Mouse (Mus musculus) MEL (cell line): ENCODE results near the gene Zfp462. TPM values are rescaled to one million over a fixed set of nuclear protein-coding genes. Genes with fewer than 3 reads are reported as not detected.

ENCODE experiments used
- DNase-seq: peaks from one replicate; pipeline ENCODE4 v3.0.0; 2011; ENCODE audit warnings: low read depth, low spot score
- H3K27ac ChIP-seq: 2 replicates; pipeline ENCODE4 v1.5.1; 2012; ENCODE audit warnings: low read depth, mild to moderate bottlenecking, control low read depth, low read length, moderate library complexity; ENCODE audit not compliant: control insufficient read depth
- H3K27me3 ChIP-seq, 2 experiments: fragments of 150-350 bp in 1 of 2; sonication (generic) in 1 of 2; 2 replicates each; pipeline ENCODE4 v1.6.1; 2012; ENCODE audit warnings: low read length in 2 of 2, mild to moderate bottlenecking in 2 of 2, improper control_type of control experiment in 1 of 2, moderate library complexity in 1 of 2; ENCODE audit not compliant: insufficient read depth in 2 of 2, control insufficient read depth in 1 of 2
- H3K36me3 ChIP-seq, 2 experiments: 2 replicates each; pipeline ENCODE4 v1.6.1; 2012 to 2014; ENCODE audit warnings: low read length in 2 of 2, improper control_type of control experiment in 1 of 2, inconsistent platforms in 1 of 2, mild to moderate bottlenecking in 1 of 2; ENCODE audit not compliant: insufficient read depth in 2 of 2, control insufficient read depth in 1 of 2
- H3K4me1 ChIP-seq, 2 experiments: fragments of 150-350 bp in 1 of 2; sonication (generic) in 1 of 2; 2 replicates each; pipeline ENCODE4 v1.6.1; 2012; ENCODE audit warnings: low read length in 2 of 2, improper control_type of control experiment in 1 of 2, mild to moderate bottlenecking in 1 of 2; ENCODE audit not compliant: insufficient read depth in 2 of 2, control insufficient read depth in 1 of 2
- H3K4me3 ChIP-seq, 2 experiments: fragments of 150-350 bp in 1 of 2; sonication (generic) in 1 of 2; 2 replicates each; pipeline ENCODE4 v1.5.1; 2012; ENCODE audit warnings: low read depth in 2 of 2, low read length in 2 of 2, mild to moderate bottlenecking in 2 of 2, moderate library complexity in 2 of 2, control low read depth in 1 of 2, improper control_type of control experiment in 1 of 2; ENCODE audit not compliant: control insufficient read depth in 1 of 2, insufficient read depth in 1 of 2
- H3K79me2 ChIP-seq: 2 replicates; pipeline ENCODE4 v1.6.1; 2012; ENCODE audit warnings: mild to moderate bottlenecking, low read length, moderate library complexity; ENCODE audit not compliant: control insufficient read depth, poor library complexity, insufficient read depth
- H3K9ac ChIP-seq: 2 replicates; pipeline ENCODE4 v1.6.1; 2012; ENCODE audit warnings: low read depth, mild to moderate bottlenecking, control low read depth, low read length, moderate library complexity; ENCODE audit not compliant: control insufficient read depth, poor library complexity, severe bottlenecking
- H3K9me3 ChIP-seq: fragments of 150-350 bp; sonication (generic); replicated peaks from 2 replicates; pipeline ENCODE4 v1.6.1; 2012; ENCODE audit warnings: mild to moderate bottlenecking, low read length, improper control_type of control experiment, moderate library complexity; ENCODE audit not compliant: insufficient read depth
- BHLHE40 ChIP-seq: IDR thresholded peaks from 2 replicates; pipeline ENCODE4 v1.6.1; 2012; ENCODE audit warnings: low read depth, mild to moderate bottlenecking, inconsistent platforms, low read length, improper control_type of control experiment, borderline replicate concordance
- CHD1 ChIP-seq: IDR thresholded peaks from 2 replicates; pipeline ENCODE4 v1.6.1; 2012; ENCODE audit warnings: low read depth, mild to moderate bottlenecking, inconsistent platforms, low read length, improper control_type of control experiment
- CTCF ChIP-seq, 3 experiments: IDR thresholded peaks in 2 of 3; conservative IDR thresholded peaks in 1 of 3; 2 replicates each; pipeline ENCODE4 v1.5.1; 2011 to 2012; ENCODE audit warnings: low read length in 3 of 3, low read depth in 2 of 3, mild to moderate bottlenecking in 2 of 3, improper control_type of control experiment in 1 of 3, inconsistent platforms in 1 of 3, mixed read lengths in 1 of 3, moderate library complexity in 1 of 3; ENCODE audit not compliant: control insufficient read depth in 1 of 3, insufficient read depth in 1 of 3, poor library complexity in 1 of 3, severe bottlenecking in 1 of 3
- E2F4 ChIP-seq: IDR thresholded peaks from 2 replicates; pipeline ENCODE4 v1.6.1; 2011; ENCODE audit warnings: low read depth, low read length, improper control_type of control experiment, borderline replicate concordance
- EP300 ChIP-seq, 2 experiments: IDR thresholded peaks; 2 replicates each; pipeline ENCODE4 v1.6.1; 2011; ENCODE audit warnings: improper control_type of control experiment in 2 of 2, low read length in 2 of 2, low read depth in 1 of 2, mild to moderate bottlenecking in 1 of 2
- ETS1 ChIP-seq: IDR thresholded peaks from 2 replicates; pipeline ENCODE4 v1.6.1; 2012; ENCODE audit warnings: low read depth, mild to moderate bottlenecking, inconsistent platforms, low read length, improper control_type of control experiment, moderate library complexity
- GABPA ChIP-seq: IDR thresholded peaks from 2 replicates; pipeline ENCODE4 v1.6.1; 2012; ENCODE audit warnings: low read depth, mild to moderate bottlenecking, inconsistent platforms, low read length, improper control_type of control experiment, moderate library complexity
- GATA1 ChIP-seq: IDR thresholded peaks from 2 replicates; pipeline ENCODE4 v1.6.1; 2011; ENCODE audit warnings: low read depth, low read length, improper control_type of control experiment
- JUND ChIP-seq: IDR thresholded peaks from 2 replicates; pipeline ENCODE4 v1.6.1; 2011; ENCODE audit warnings: low read depth, mild to moderate bottlenecking, improper control_type of control experiment, low read length
- MAFK ChIP-seq: IDR thresholded peaks from 2 replicates; pipeline ENCODE4 v1.6.1; 2011; ENCODE audit warnings: low read depth, mild to moderate bottlenecking, low read length, improper control_type of control experiment, borderline replicate concordance
- MAX ChIP-seq: IDR thresholded peaks from 2 replicates; pipeline ENCODE4 v1.6.1; 2011; ENCODE audit warnings: low read length, improper control_type of control experiment
- MAZ ChIP-seq: IDR thresholded peaks from 2 replicates; pipeline ENCODE4 v1.6.1; 2012; ENCODE audit warnings: low read depth, mild to moderate bottlenecking, inconsistent platforms, low read length, improper control_type of control experiment
- MYC ChIP-seq: IDR thresholded peaks from 2 replicates; pipeline ENCODE4 v1.6.1; 2011; ENCODE audit warnings: low read depth, mild to moderate bottlenecking, low read length, improper control_type of control experiment, moderate library complexity
- POLR2A ChIP-seq, 2 experiments: IDR thresholded peaks; 2 replicates each; pipeline ENCODE4 v1.6.1; 2011 to 2012; ENCODE audit warnings: low read length in 2 of 2, mild to moderate bottlenecking in 2 of 2, control low read depth in 1 of 2, improper control_type of control experiment in 1 of 2, low read depth in 1 of 2, moderate library complexity in 1 of 2; ENCODE audit not compliant: control insufficient read depth in 1 of 2, insufficient read depth in 1 of 2, poor library complexity in 1 of 2
- POLR2AphosphoS5 ChIP-seq: IDR thresholded peaks from 2 replicates; pipeline ENCODE4 v1.6.1; 2012; ENCODE audit warnings: low read depth, borderline replicate concordance, mild to moderate bottlenecking, inconsistent platforms, low read length, moderate library complexity, mixed read lengths
- SIN3A ChIP-seq: IDR thresholded peaks from 2 replicates; pipeline ENCODE4 v1.6.1; 2012; ENCODE audit warnings: low read length, improper control_type of control experiment, inconsistent platforms
- TAL1 ChIP-seq: IDR thresholded peaks from 2 replicates; pipeline ENCODE4 v1.6.1; 2012; ENCODE audit warnings: mild to moderate bottlenecking, inconsistent platforms, low read length, moderate library complexity, mixed read lengths
- TBP ChIP-seq: IDR thresholded peaks from 2 replicates; pipeline ENCODE4 v1.8.0; 2011; ENCODE audit warnings: low read depth, low read length, improper control_type of control experiment
- USF1 ChIP-seq: IDR thresholded peaks from 2 replicates; pipeline ENCODE4 v1.6.1; 2014; ENCODE audit warnings: low read depth, mild to moderate bottlenecking, inconsistent platforms, low read length, improper control_type of control experiment, moderate library complexity
- USF2 ChIP-seq, 2 experiments: IDR thresholded peaks; 2 replicates each; pipeline ENCODE4 v1.6.1; 2011 to 2012; ENCODE audit warnings: improper control_type of control experiment in 2 of 2, low read length in 2 of 2, borderline replicate concordance in 1 of 2, inconsistent platforms in 1 of 2, low read depth in 1 of 2, mild to moderate bottlenecking in 1 of 2; ENCODE audit not compliant: insufficient read depth in 1 of 2
- ZC3H11A ChIP-seq: IDR thresholded peaks from 2 replicates; pipeline ENCODE4 v1.6.1; 2012; ENCODE audit warnings: low read depth, mild to moderate bottlenecking, inconsistent platforms, low read length, improper control_type of control experiment
- ZMIZ1 ChIP-seq: IDR thresholded peaks from 2 replicates; pipeline ENCODE4 v1.6.1; 2012; ENCODE audit warnings: low read depth, mild to moderate bottlenecking, inconsistent platforms, low read length, improper control_type of control experiment, moderate library complexity
- ZNF384 ChIP-seq: IDR thresholded peaks from 2 replicates; pipeline ENCODE4 v1.6.1; 2012; ENCODE audit warnings: low read depth, mild to moderate bottlenecking, inconsistent platforms, low read length, improper control_type of control experiment
- polyA plus RNA-seq, 2 experiments: library from polyadenylated mRNA; stranded (reverse) in 1 of 2; unstranded in 1 of 2; fragments of >175 nt in 1 of 2; fragments of >200 nt in 1 of 2; gene quantifications; 2 replicates each; pipeline versions ENCODE4 v1.2.1 to v1.2.4; 2012; ENCODE audit warnings: low replicate concordance in 2 of 2, low read depth in 1 of 2; ENCODE audit not compliant: insufficient read length in 2 of 2, insufficient read depth in 1 of 2, missing spikeins in 1 of 2
- total RNA-seq: library from RNA; depleted of rRNA; stranded (reverse); fragments of 300-350 nt; gene quantifications from 2 replicates; pipeline ENCODE4 v1.2.3, GENCODE M21; 2012

The Zfp462 gene
- total and polyA plus RNA-seq, 3 experiments = not detected

GRCm38 (mm10) chr4:54904641-54905040 is 40.2 kb upstream of the Zfp462 start:
- Histone ChIP-seq H3K9ac (no peak overlapping the region), H3K79me2 (no peaks in the 10 kb centered on the region), H3K27me3 (no peaks in the 10 kb centered on the region), H3K36me3 (no peaks in the 10 kb centered on the region), H3K4me1 (no peaks in the 10 kb centered on the region), H3K4me3 (no peak overlapping the region), H3K27ac (no peak overlapping the region), H3K9me3 (no peaks in the 10 kb centered on the region)
- no peak for DNase-seq
- TF ChIP-seq MAZ (no peak), MAFK (no peak), MAX (no peak), GATA1 (no peak), EP300 (IDR thresholded peaks at IDR 0.05; ENCODE audit: low read depth in 1 of 2, low read length in 2 of 2) (no peak), SIN3A (no peak), MYC (no peak), ZNF384 (no peak), GABPA (no peak), USF1 (no peak), CHD1 (no peak), POLR2A (IDR thresholded peaks at IDR 0.05; ENCODE audit: control insufficient read depth in 1 of 2, insufficient read depth in 1 of 2, low read depth in 1 of 2, low read length in 2 of 2, poor library complexity in 1 of 2) (no peak), TAL1 (no peak), TBP (no peak), ZMIZ1 (no peak), JUND (no peak), ZC3H11A (no peak), USF2 (IDR thresholded peaks at IDR 0.05; ENCODE audit: borderline replicate concordance in 1 of 2, insufficient read depth in 1 of 2, low read depth in 1 of 2, low read length in 2 of 2) (no peak), ETS1 (no peak)

- Histone ChIP-seq H3K36me3 (no peaks in the 10 kb centered on the region), H3K27me3 (no peaks in the 10 kb centered on the region)
Observed at GRCm38 (mm10) chr4:54905399-54905953, 39.4 kb upstream of the Zfp462 start.

More at GRCm38 (mm10) chr4:54905399-54905953, 39.4 kb upstream of the Zfp462 start:
- Histone ChIP-seq H3K79me2 (no peaks in the 10 kb centered on the region), H3K27ac (no peak overlapping the region), H3K9ac (no peak overlapping the region), H3K4me1 (no peaks in the 10 kb centered on the region)
- no peak for DNase-seq
- TF ChIP-seq BHLHE40 (no peak), GATA1 (no peak), POLR2AphosphoS5 (no peak), E2F4 (no peak), CTCF (IDR thresholded peaks at IDR 0.05 in 2 of 3, conservative IDR thresholded peaks at IDR 0.05 in 1 of 3; ENCODE audit: control insufficient read depth in 1 of 3, insufficient read depth in 1 of 3, low read depth in 2 of 3, low read length in 3 of 3, poor library complexity in 1 of 3, severe bottlenecking in 1 of 3) (no peak), CHD1 (no peak), MAX (no peak)
- TF ChIP-seq, all 39 proteins: peak for 0
- no peak overlapping the region for H3K4me3 ChIP-seq
- H3K9me3 ChIP-seq = no peaks in the 10 kb centered on the region
